Mouse (Mus musculus) hindbrain, embryonic 12.5 days (tissue): ENCODE measurements at regions not wholly inside any gene's neighbourhood (a gene's known extent, or its start where the extent isn't known, plus 50 kb on each side); places are given as distances from the start of the nearest gene placed in this dataset.

Experiments
- ATAC-seq: fragments of 200-750 bp; cut with Nextera tagmentation; 2 replicates; pipeline ENCODE4 v1.8.0; 2017; ENCODE audit warnings: moderate TSS enrichment; ENCODE audit not compliant: low FRiP score
- H3K27ac ChIP-seq: fragments of 300-500 bp; sonication (generic); 2 replicates; pipeline ENCODE4 v1.5.1; 2016; ENCODE audit warnings: mild to moderate bottlenecking
- H3K27me3 ChIP-seq: fragments of 300-500 bp; sonication (generic); 2 replicates; pipeline ENCODE4 v1.6.1; 2016; ENCODE audit warnings: mild to moderate bottlenecking
- H3K36me3 ChIP-seq: fragments of 300-500 bp; sonication (generic); 2 replicates; pipeline ENCODE4 v1.6.1; 2016; ENCODE audit warnings: mild to moderate bottlenecking
- H3K4me1 ChIP-seq: fragments of 300-500 bp; sonication (generic); 2 replicates; pipeline ENCODE4 v1.6.1; 2016
- H3K4me2 ChIP-seq: fragments of 300-500 bp; sonication (generic); replicated peaks from 2 replicates; pipeline ENCODE4 v1.6.1; 2016; ENCODE audit warnings: mild to moderate bottlenecking
- H3K4me3 ChIP-seq: fragments of 300-500 bp; sonication (generic); 2 replicates; pipeline ENCODE4 v1.5.1; 2016; ENCODE audit warnings: mild to moderate bottlenecking
- H3K9ac ChIP-seq: fragments of 300-500 bp; sonication (generic); 2 replicates; pipeline ENCODE4 v1.6.1; 2016; ENCODE audit warnings: mild to moderate bottlenecking, moderate library complexity
- H3K9me3 ChIP-seq: fragments of 300-500 bp; sonication (generic); replicated peaks from 2 replicates; pipeline ENCODE4 v1.6.1; 2016; ENCODE audit warnings: mild to moderate bottlenecking
- WGBS: fragments of 180-500 bp; shearing (Covaris S2); methylation state at CpG from one replicate; pipeline ENCODE4 v1.1.7; 2016; 5-methylcytosine and 5-hydroxymethylcytosine counted together

DNA sequence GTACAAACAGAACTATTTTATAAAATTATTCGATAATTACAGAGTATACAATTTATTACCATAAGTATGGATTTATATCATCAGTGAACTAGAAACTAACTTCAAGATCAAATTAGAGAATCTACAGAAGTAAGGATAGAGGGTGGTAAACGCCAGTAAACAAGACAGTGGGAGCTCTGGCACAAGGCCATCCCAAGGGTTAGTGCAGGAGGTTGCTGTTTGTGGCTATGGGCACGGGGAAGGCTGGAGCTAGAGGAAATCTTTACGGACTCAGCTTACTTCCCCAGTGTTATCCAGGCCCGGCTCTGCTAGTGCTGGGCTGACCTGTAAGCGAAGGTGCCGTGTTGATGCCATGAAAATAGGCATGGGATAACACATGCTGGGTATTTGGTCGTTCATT is 220.5 kb upstream of the Api5 start:
- no peak overlapping the region for H3K9ac ChIP-seq
- H3K36me3 ChIP-seq, result no peaks in the 10 kb centered on the region
- H3K9me3 ChIP-seq, result no peaks in the 10 kb centered on the region
- ATAC-seq, result no peak
- H3K4me1 ChIP-seq, result no peaks in the 10 kb centered on the region
- WGBS, result 87% methylated on average over 8 of the region's 8 CpGs
- no peak overlapping the region for H3K4me2 ChIP-seq
- H3K27ac ChIP-seq, result no peak overlapping the region
- H3K4me3 ChIP-seq, result no peak overlapping the region
- no peaks in the 10 kb centered on the region for H3K27me3 ChIP-seq
